Mouse (Mus musculus): ENCODE measurements around the gene Gpalpp1. TPM values are rescaled to one million over a fixed set of nuclear protein-coding genes. Genes with fewer than 3 reads are reported as not detected.

Gene Gpalpp1
- total RNA-seq, 1 experiment: 7.9 TPM

DNA sequence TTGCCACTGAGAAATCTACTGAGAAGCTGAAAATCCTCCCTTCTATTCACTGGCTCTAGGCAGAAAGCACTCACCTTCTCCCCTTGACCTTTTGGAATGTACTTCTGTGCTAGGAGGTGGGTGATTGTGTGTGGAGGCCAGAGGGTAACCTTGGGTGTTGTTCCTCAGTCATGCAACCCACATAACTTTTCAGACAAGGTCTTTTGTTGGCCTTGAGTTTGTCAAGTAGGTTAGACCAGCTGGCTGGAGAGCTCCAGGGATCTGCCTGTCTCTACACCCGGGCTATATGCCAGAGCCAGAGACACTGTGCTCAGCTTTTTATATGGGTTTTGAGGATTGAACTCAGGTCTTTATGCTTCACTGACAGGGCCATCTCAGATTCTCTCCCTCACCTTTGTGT is 36.4 kb downstream of the Gpalpp1 start:
- no peak overlapping the region for H3K4me3 ChIP-seq (ENCODE audit: insufficient read depth in 1 of 2, low read depth in 1 of 2, low read length in 2 of 2, poor library complexity in 1 of 2, severe bottlenecking in 1 of 2)
- H3K4me1 ChIP-seq (ENCODE audit: control insufficient read depth in 2 of 2, insufficient read depth in 2 of 2, low read length in 2 of 2, poor library complexity in 1 of 2): peaks cover 7 to 10% of the 10 kb centered on the region in 2 experiments
- no peaks in the 10 kb centered on the region for H3K36me3 ChIP-seq (ENCODE audit: control insufficient read depth, insufficient read depth, low read length, poor library complexity, severe bottlenecking)
- TF ChIP-seq ZC3H11A (IDR thresholded peaks at IDR 0.05; ENCODE audit: borderline replicate concordance, low read depth, low read length) (no peak), ZNF384 (IDR thresholded peaks at IDR 0.05; ENCODE audit: low read depth, low read length) (no peak), MAFK (IDR thresholded peaks at IDR 0.05; ENCODE audit: insufficient read depth, low read depth, low read length) (no peak), CHD2 (IDR thresholded peaks at IDR 0.05; ENCODE audit: low read depth, low read length) (no peak), HCFC1 (IDR thresholded peaks at IDR 0.05; ENCODE audit: borderline replicate concordance, insufficient read depth, low read length) (no peak)
- in situ Hi-C loops (cut with MboI; ENCODE audit: low sequenced_read_pairs in 2 of 2, unreplicated experiment in 2 of 2): no loop called here
- no peak overlapping the region for H3K9ac ChIP-seq (ENCODE audit: insufficient read depth, low read depth, low read length, poor library complexity, severe bottlenecking)
- no peaks in the 10 kb centered on the region for H3K9me3 ChIP-seq (ENCODE audit: control insufficient read depth, insufficient read depth, low read depth, low read length)
- no peak for DNase-seq (ENCODE audit: low read depth, low spot score)
- no peak overlapping the region for H3K27ac ChIP-seq (ENCODE audit: insufficient read depth, low read depth, low read length, poor library complexity, severe bottlenecking)

DNA sequence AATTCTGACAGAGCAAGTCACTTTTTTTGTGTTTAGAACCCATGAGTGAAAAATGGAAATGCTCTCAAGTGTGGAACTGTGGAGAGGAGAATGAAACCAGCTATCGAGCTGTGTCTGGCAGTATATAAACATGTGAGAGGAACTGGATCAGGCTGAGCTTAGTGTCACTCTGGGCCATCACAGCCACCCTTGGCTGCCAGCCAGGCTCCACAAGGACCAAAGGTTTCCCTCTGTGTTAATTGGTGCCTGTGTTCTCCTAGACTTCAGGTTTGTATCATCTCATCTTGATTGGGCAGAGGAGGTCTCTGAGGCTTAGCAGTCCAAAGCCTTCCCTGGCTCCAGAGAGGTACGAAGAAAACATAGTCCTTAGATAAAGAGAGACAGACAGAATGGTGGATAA is 37.9 kb downstream of the Gpalpp1 start:
- H3K36me3 ChIP-seq (ENCODE audit: control insufficient read depth, insufficient read depth, low read length, poor library complexity, severe bottlenecking): no peaks in the 10 kb centered on the region
- in situ Hi-C loops (cut with MboI; ENCODE audit: low sequenced_read_pairs in 2 of 2, unreplicated experiment in 2 of 2): no loop called here
- no peak for TF ChIP-seq ZC3H11A (IDR thresholded peaks at IDR 0.05; ENCODE audit: borderline replicate concordance, low read depth, low read length)
- no peak for TF ChIP-seq MAFK (IDR thresholded peaks at IDR 0.05; ENCODE audit: insufficient read depth, low read depth, low read length)
- TF ChIP-seq ZNF384 (IDR thresholded peaks at IDR 0.05; ENCODE audit: low read depth, low read length): no peak
- TF ChIP-seq HCFC1 (IDR thresholded peaks at IDR 0.05; ENCODE audit: borderline replicate concordance, insufficient read depth, low read length): no peak
- no peak for TF ChIP-seq CHD2 (IDR thresholded peaks at IDR 0.05; ENCODE audit: low read depth, low read length)
- no peaks in the 10 kb centered on the region for H3K9me3 ChIP-seq (ENCODE audit: control insufficient read depth, insufficient read depth, low read depth, low read length)
- DNase-seq (ENCODE audit: low read depth, low spot score): no peak
- peaks cover under 1 to 7% of the 10 kb centered on the region in 2 experiments; a peak in 2 of 4 replicates for H3K4me1 ChIP-seq (ENCODE audit: control insufficient read depth in 2 of 2, insufficient read depth in 2 of 2, low read length in 2 of 2, poor library complexity in 1 of 2)
- no peak overlapping the region for H3K9ac ChIP-seq (ENCODE audit: insufficient read depth, low read depth, low read length, poor library complexity, severe bottlenecking)
- no peak overlapping the region for H3K27ac ChIP-seq (ENCODE audit: insufficient read depth, low read depth, low read length, poor library complexity, severe bottlenecking)
- H3K4me3 ChIP-seq (ENCODE audit: insufficient read depth in 1 of 2, low read depth in 1 of 2, low read length in 2 of 2, poor library complexity in 1 of 2, severe bottlenecking in 1 of 2): no peak overlapping the region

DNA sequence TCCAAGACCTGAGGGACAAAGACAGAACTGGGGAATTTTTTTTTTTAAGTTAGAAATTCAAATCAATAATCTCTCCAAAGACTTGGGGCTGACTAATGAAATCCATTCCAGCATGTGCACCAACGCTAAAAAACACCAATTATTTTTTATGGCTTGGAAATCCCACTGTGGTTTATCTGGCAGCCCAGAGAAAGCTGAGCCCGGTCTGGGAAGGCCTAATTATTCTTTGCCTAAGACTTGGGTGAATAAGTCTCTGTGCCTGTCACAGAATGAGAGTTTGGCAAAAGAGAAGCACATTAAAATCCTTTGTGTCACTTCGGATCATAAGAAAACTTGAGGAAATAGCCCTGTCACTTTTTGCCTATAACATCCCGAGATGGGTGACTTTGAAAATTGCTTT is 41.3 kb downstream of the Gpalpp1 start:
- TF ChIP-seq ZNF384 (IDR thresholded peaks at IDR 0.05; ENCODE audit: low read depth, low read length): no peak
- TF ChIP-seq MAFK (IDR thresholded peaks at IDR 0.05; ENCODE audit: insufficient read depth, low read depth, low read length): no peak
- TF ChIP-seq ZC3H11A (IDR thresholded peaks at IDR 0.05; ENCODE audit: borderline replicate concordance, low read depth, low read length): no peak
- no peak for TF ChIP-seq HCFC1 (IDR thresholded peaks at IDR 0.05; ENCODE audit: borderline replicate concordance, insufficient read depth, low read length)
- no peak for TF ChIP-seq CHD2 (IDR thresholded peaks at IDR 0.05; ENCODE audit: low read depth, low read length)
- in situ Hi-C loops (cut with MboI; ENCODE audit: low sequenced_read_pairs in 2 of 2, unreplicated experiment in 2 of 2): no loop called here
- Histone ChIP-seq H3K27ac (ENCODE audit: insufficient read depth, low read depth, low read length, poor library complexity, severe bottlenecking) (no peak overlapping the region), H3K4me1 (ENCODE audit: control insufficient read depth in 2 of 2, insufficient read depth in 2 of 2, low read length in 2 of 2, poor library complexity in 1 of 2) (peaks cover 0 to 3% of the 10 kb centered on the region in 2 experiments; a peak in 1 of 4 replicates), H3K36me3 (ENCODE audit: control insufficient read depth, insufficient read depth, low read length, poor library complexity, severe bottlenecking) (no peaks in the 10 kb centered on the region), H3K4me3 (ENCODE audit: insufficient read depth in 1 of 2, low read depth in 1 of 2, low read length in 2 of 2, poor library complexity in 1 of 2, severe bottlenecking in 1 of 2) (no peak overlapping the region), H3K9ac (ENCODE audit: insufficient read depth, low read depth, low read length, poor library complexity, severe bottlenecking) (no peak overlapping the region), H3K9me3 (ENCODE audit: control insufficient read depth, insufficient read depth, low read depth, low read length) (no peaks in the 10 kb centered on the region)
- no peak for DNase-seq (ENCODE audit: low read depth, low spot score)

DNA sequence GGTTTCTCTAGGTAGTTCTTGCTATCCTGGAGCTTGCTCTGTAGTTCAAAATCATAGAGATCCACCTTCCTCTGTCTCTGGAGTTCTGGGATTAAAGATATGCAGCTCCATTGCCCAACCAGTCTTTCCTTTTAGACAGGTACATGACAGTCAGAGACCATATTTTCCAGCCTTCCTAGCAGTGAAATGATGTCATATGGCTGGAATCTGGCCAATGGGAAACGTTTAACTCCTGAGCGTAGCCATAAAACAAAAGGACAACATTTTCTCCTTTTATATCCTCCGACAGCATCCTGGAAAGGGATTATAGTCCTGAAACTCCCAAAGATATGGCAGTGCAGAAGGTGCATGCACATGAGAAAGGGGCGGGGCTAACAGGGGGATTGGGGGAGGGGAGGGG is 42.3 kb downstream of the Gpalpp1 start:
- no peak overlapping the region for H3K27ac ChIP-seq (ENCODE audit: insufficient read depth, low read depth, low read length, poor library complexity, severe bottlenecking)
- DNase-seq (ENCODE audit: low read depth, low spot score): no peak
- in situ Hi-C loops (cut with MboI; ENCODE audit: low sequenced_read_pairs in 2 of 2, unreplicated experiment in 2 of 2): no loop called here
- no peak overlapping the region for H3K9ac ChIP-seq (ENCODE audit: insufficient read depth, low read depth, low read length, poor library complexity, severe bottlenecking)
- H3K36me3 ChIP-seq (ENCODE audit: control insufficient read depth, insufficient read depth, low read length, poor library complexity, severe bottlenecking): no peaks in the 10 kb centered on the region
- TF ChIP-seq ZNF384 (IDR thresholded peaks at IDR 0.05; ENCODE audit: low read depth, low read length) (no peak), MAFK (IDR thresholded peaks at IDR 0.05; ENCODE audit: insufficient read depth, low read depth, low read length) (no peak), ZC3H11A (IDR thresholded peaks at IDR 0.05; ENCODE audit: borderline replicate concordance, low read depth, low read length) (no peak), HCFC1 (IDR thresholded peaks at IDR 0.05; ENCODE audit: borderline replicate concordance, insufficient read depth, low read length) (no peak), CHD2 (IDR thresholded peaks at IDR 0.05; ENCODE audit: low read depth, low read length) (no peak)
- H3K4me1 ChIP-seq (ENCODE audit: control insufficient read depth in 2 of 2, insufficient read depth in 2 of 2, low read length in 2 of 2, poor library complexity in 1 of 2): peaks cover 0 to 3% of the 10 kb centered on the region in 2 experiments; a peak in 1 of 4 replicates
- H3K9me3 ChIP-seq (ENCODE audit: control insufficient read depth, insufficient read depth, low read depth, low read length): no peaks in the 10 kb centered on the region
- no peak overlapping the region for H3K4me3 ChIP-seq (ENCODE audit: insufficient read depth in 1 of 2, low read depth in 1 of 2, low read length in 2 of 2, poor library complexity in 1 of 2, severe bottlenecking in 1 of 2)

DNA sequence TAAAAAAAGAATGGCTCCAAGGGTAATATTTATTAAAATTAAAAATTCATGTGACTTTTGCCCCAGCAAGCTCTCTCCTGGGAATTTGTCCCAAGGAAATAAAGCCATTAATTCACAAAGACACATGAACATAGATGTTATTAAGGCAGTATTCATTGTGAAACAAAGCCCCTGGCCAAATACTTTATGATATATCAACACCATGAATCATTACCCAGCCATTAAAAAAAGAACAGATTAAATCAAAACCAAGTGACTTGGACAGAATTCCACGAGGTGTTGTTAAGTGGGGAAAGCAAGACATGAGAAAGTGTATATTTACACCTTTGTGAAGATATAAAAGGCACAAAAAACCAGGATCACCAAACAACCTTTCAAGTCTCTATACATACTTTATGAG is 43.3 kb downstream of the Gpalpp1 start:
- H3K4me1 ChIP-seq (ENCODE audit: control insufficient read depth in 2 of 2, insufficient read depth in 2 of 2, low read length in 2 of 2, poor library complexity in 1 of 2): peaks cover 0 to 3% of the 10 kb centered on the region in 2 experiments; a peak in 1 of 4 replicates
- in situ Hi-C loops (cut with MboI; ENCODE audit: low sequenced_read_pairs in 2 of 2, unreplicated experiment in 2 of 2): no loop called here
- TF ChIP-seq MAFK (IDR thresholded peaks at IDR 0.05; ENCODE audit: insufficient read depth, low read depth, low read length) (no peak), CHD2 (IDR thresholded peaks at IDR 0.05; ENCODE audit: low read depth, low read length) (no peak), ZNF384 (IDR thresholded peaks at IDR 0.05; ENCODE audit: low read depth, low read length) (no peak), ZC3H11A (IDR thresholded peaks at IDR 0.05; ENCODE audit: borderline replicate concordance, low read depth, low read length) (no peak), HCFC1 (IDR thresholded peaks at IDR 0.05; ENCODE audit: borderline replicate concordance, insufficient read depth, low read length) (no peak)
- no peaks in the 10 kb centered on the region for H3K9me3 ChIP-seq (ENCODE audit: control insufficient read depth, insufficient read depth, low read depth, low read length)
- H3K27ac ChIP-seq (ENCODE audit: insufficient read depth, low read depth, low read length, poor library complexity, severe bottlenecking): no peak overlapping the region
- H3K36me3 ChIP-seq (ENCODE audit: control insufficient read depth, insufficient read depth, low read length, poor library complexity, severe bottlenecking): no peaks in the 10 kb centered on the region
- no peak overlapping the region for H3K9ac ChIP-seq (ENCODE audit: insufficient read depth, low read depth, low read length, poor library complexity, severe bottlenecking)
- DNase-seq (ENCODE audit: low read depth, low spot score): no peak
- H3K4me3 ChIP-seq (ENCODE audit: insufficient read depth in 1 of 2, low read depth in 1 of 2, low read length in 2 of 2, poor library complexity in 1 of 2, severe bottlenecking in 1 of 2): no peak overlapping the region

All from ES-E14 (cell line).